Mouse (Mus musculus): ENCODE measurements around the gene Bicra.

GRCm38 (mm10) chr7:16043861-16044435, 3.8 kb downstream of the Bicra start:
- no peak for TF ChIP-seq CTCF (IDR thresholded peaks at IDR 0.05; ENCODE audit: extremely low read depth, insufficient read depth, low read length)
- no peak for TF ChIP-seq POLR2A (IDR thresholded peaks at IDR 0.05; ENCODE audit: extremely low read depth, insufficient read depth, low read length)
